Mouse (Mus musculus) embryonic facial prominence, embryonic 11.5 days (tissue): Measurements from ENCODE around the gene Ifne. TPM values are rescaled to one million over a fixed set of nuclear protein-coding genes. Genes with fewer than 3 reads are reported as not detected.

Source experiments
- ATAC-seq: fragments of 200-750 bp; cut with Nextera tagmentation; replicated peaks from 2 replicates; pipeline ENCODE4 v1.8.0; 2017; ENCODE audit warnings: low read depth; ENCODE audit not compliant: insufficient number of reproducible peaks, low FRiP score, low TSS enrichment
- DNase-seq: peaks from one replicate; pipeline ENCODE4 v3.0.0-alpha.2; 2015; ENCODE audit warnings: low spot score
- H3K27ac ChIP-seq: fragments of 300-500 bp; sonication (generic); replicated peaks from 2 replicates; pipeline ENCODE4 v1.5.1; 2014; ENCODE audit warnings: mild to moderate bottlenecking, low read depth, low read length, control low read depth
- H3K27me3 ChIP-seq: fragments of 300-500 bp; sonication (generic); 2 replicates; pipeline ENCODE4 v1.6.1; 2014; ENCODE audit warnings: mild to moderate bottlenecking, low read length, moderate library complexity, mixed read lengths; ENCODE audit not compliant: control insufficient read depth, insufficient read depth
- H3K36me3 ChIP-seq: fragments of 300-500 bp; sonication (generic); replicated peaks from 2 replicates; pipeline ENCODE4 v1.6.1; 2014; ENCODE audit warnings: low read depth, mild to moderate bottlenecking, low read length, moderate library complexity, mixed read lengths; ENCODE audit not compliant: control insufficient read depth, insufficient read depth
- H3K4me1 ChIP-seq: fragments of 300-500 bp; sonication (generic); 2 replicates; pipeline ENCODE4 v1.6.1; 2014; ENCODE audit warnings: low read length, mixed read lengths; ENCODE audit not compliant: control insufficient read depth, insufficient read depth
- H3K4me2 ChIP-seq: fragments of 300-500 bp; sonication (generic); 2 replicates; pipeline ENCODE4 v1.6.1; 2014; ENCODE audit warnings: low read depth, mild to moderate bottlenecking, control low read depth, low read length, moderate library complexity
- H3K4me3 ChIP-seq: fragments of 300-500 bp; sonication (generic); 2 replicates; pipeline ENCODE4 v1.5.1; 2014; ENCODE audit warnings: low read depth, low read length, control low read depth
- H3K9ac ChIP-seq: fragments of 300-500 bp; sonication (generic); replicated peaks from 2 replicates; pipeline ENCODE4 v1.6.1; 2014; ENCODE audit warnings: mild to moderate bottlenecking, control low read depth, low read length
- H3K9me3 ChIP-seq: fragments of 300-500 bp; sonication (generic); replicated peaks from 2 replicates; pipeline ENCODE4 v1.6.1; 2016; ENCODE audit warnings: mild to moderate bottlenecking, low read length, inconsistent platforms, mixed read lengths; ENCODE audit not compliant: control insufficient read depth
- WGBS: fragments of 180-500 bp; shearing (Covaris S2); extraction: QIAGEN DNeasy Blood & Tissue Kit; methylation state at CpG from one replicate; pipeline ENCODE4 v1.1.7; 2014; 5-methylcytosine and 5-hydroxymethylcytosine counted together
- polyA plus RNA-seq: library from polyadenylated mRNA; unstranded; fragments of >200 nt; fragmentation: Nextera tagmentation; extraction: Ambion mirVana; gene quantifications from 2 replicates; pipeline ENCODE4 v1.2.1, GENCODE M21; 2014

The Ifne gene
- polyA plus RNA-seq, 1 experiment from 2014 or later, result not detected

- 36% methylated on average over 10 of the region's 10 CpGs for WGBS
- ATAC-seq, result no peak
- H3K4me2 ChIP-seq, result no peak overlapping the region
- no peaks in the 10 kb centered on the region for H3K9me3 ChIP-seq
- no peak for DNase-seq
- no peaks in the 10 kb centered on the region for H3K36me3 ChIP-seq
- no peaks in the 10 kb centered on the region for H3K4me1 ChIP-seq
- no peak overlapping the region for H3K9ac ChIP-seq
- no peak overlapping the region for H3K27ac ChIP-seq
- H3K27me3 ChIP-seq, result no peaks in the 10 kb centered on the region
- no peak overlapping the region for H3K4me3 ChIP-seq
Observed at GRCm38 (mm10) chr4:88878246-88878645, 1.8 kb downstream of the Ifne start.

GRCm38 (mm10) chr4:88876520-88876919, 3.5 kb downstream of the Ifne start:
- Histone ChIP-seq H3K4me2 (no peak overlapping the region), H3K4me3 (no peak overlapping the region), H3K9me3 (no peaks in the 10 kb centered on the region), H3K27ac (no peak overlapping the region), H3K4me1 (no peaks in the 10 kb centered on the region), H3K9ac (no peak overlapping the region), H3K36me3 (no peaks in the 10 kb centered on the region), H3K27me3 (no peaks in the 10 kb centered on the region)
- no peak for DNase-seq
- ATAC-seq, result no peak
- 78% methylated on average over 4 of the region's 4 CpGs for WGBS

- no peak overlapping the region for H3K9ac ChIP-seq
- H3K9me3 ChIP-seq, result no peaks in the 10 kb centered on the region
- no peaks in the 10 kb centered on the region for H3K36me3 ChIP-seq
- no peak for ATAC-seq
- no peak overlapping the region for H3K4me2 ChIP-seq
- WGBS, result 69% methylated on average over 4 of the region's 4 CpGs
- no peak overlapping the region for H3K4me3 ChIP-seq
- DNase-seq, result no peak
- H3K27me3 ChIP-seq, result no peaks in the 10 kb centered on the region
- H3K27ac ChIP-seq, result no peak overlapping the region
- H3K4me1 ChIP-seq, result no peaks in the 10 kb centered on the region
Observed at GRCm38 (mm10) chr4:88875435-88876095, 4.4 kb downstream of the Ifne start.

GRCm38 (mm10) chr4:88872691-88873090, 7.3 kb downstream of the Ifne start:
- no peak overlapping the region for H3K4me3 ChIP-seq
- 0% methylated on average over 2 of the region's 2 CpGs for WGBS
- H3K9me3 ChIP-seq, result no peaks in the 10 kb centered on the region
- H3K36me3 ChIP-seq, result no peaks in the 10 kb centered on the region
- no peak for ATAC-seq
- DNase-seq, result peak; percentile 84
- no peak overlapping the region for H3K4me2 ChIP-seq
- no peak overlapping the region for H3K27ac ChIP-seq
- H3K27me3 ChIP-seq, result no peaks in the 10 kb centered on the region
- no peak overlapping the region for H3K9ac ChIP-seq
- no peaks in the 10 kb centered on the region for H3K4me1 ChIP-seq

- peak; percentile 44; the same call in 1 of the 2 replicates for ATAC-seq
- H3K9me3 ChIP-seq, result no peaks in the 10 kb centered on the region
- H3K36me3 ChIP-seq, result no peaks in the 10 kb centered on the region
- 7% methylated on average over 28 of the region's 31 CpGs for WGBS
- no peak overlapping the region for H3K27ac ChIP-seq
- H3K4me2 ChIP-seq, result peak overlapping the region; percentile 82
- DNase-seq, result peak; percentile 61
- H3K27me3 ChIP-seq, result no peaks in the 10 kb centered on the region
- peak overlapping the region; percentile 48 for H3K9ac ChIP-seq
- no peaks in the 10 kb centered on the region; the same call in 1 of the 2 replicates for H3K4me1 ChIP-seq
- H3K4me3 ChIP-seq, result peak overlapping the region; percentile 46
Observed at GRCm38 (mm10) chr4:88867926-88868911, 11.8 kb downstream of the Ifne start.

- peak; percentile 84 for DNase-seq
- Histone ChIP-seq H3K4me1 (no peaks in the 10 kb centered on the region; the same call in 1 of the 2 replicates), H3K9ac (no peak overlapping the region), H3K4me3 (peak overlapping the region; percentile 46; the same call in 1 of the 2 replicates), H3K36me3 (no peaks in the 10 kb centered on the region), H3K4me2 (peak overlapping the region; percentile 82), H3K27ac (no peak overlapping the region), H3K27me3 (no peaks in the 10 kb centered on the region), H3K9me3 (no peaks in the 10 kb centered on the region)
- 0 out of 2 replicates have a peak, but pooled peaks have one; percentile 6 for ATAC-seq
- WGBS, result 2% methylated on average over 8 of the region's 8 CpGs
Observed at GRCm38 (mm10) chr4:88867366-88867925, 12.6 kb downstream of the Ifne start.

- no peak for ATAC-seq
- no peaks in the 10 kb centered on the region for H3K27me3 ChIP-seq
- H3K9ac ChIP-seq, result no peak overlapping the region
- WGBS, result 27% methylated on average over 6 of the region's 6 CpGs
- no peak overlapping the region for H3K4me3 ChIP-seq
- H3K36me3 ChIP-seq, result no peaks in the 10 kb centered on the region
- DNase-seq, result no peak
- H3K9me3 ChIP-seq, result no peaks in the 10 kb centered on the region
- no peak overlapping the region for H3K27ac ChIP-seq
- no peak overlapping the region for H3K4me2 ChIP-seq
- H3K4me1 ChIP-seq, result no peaks in the 10 kb centered on the region; the same call in 1 of the 2 replicates
Observed at GRCm38 (mm10) chr4:88865011-88865569, 14.9 kb downstream of the Ifne start.
